Mouse (Mus musculus): ENCODE measurements around the gene Sfrp5.

The Sfrp5 gene

DNA sequence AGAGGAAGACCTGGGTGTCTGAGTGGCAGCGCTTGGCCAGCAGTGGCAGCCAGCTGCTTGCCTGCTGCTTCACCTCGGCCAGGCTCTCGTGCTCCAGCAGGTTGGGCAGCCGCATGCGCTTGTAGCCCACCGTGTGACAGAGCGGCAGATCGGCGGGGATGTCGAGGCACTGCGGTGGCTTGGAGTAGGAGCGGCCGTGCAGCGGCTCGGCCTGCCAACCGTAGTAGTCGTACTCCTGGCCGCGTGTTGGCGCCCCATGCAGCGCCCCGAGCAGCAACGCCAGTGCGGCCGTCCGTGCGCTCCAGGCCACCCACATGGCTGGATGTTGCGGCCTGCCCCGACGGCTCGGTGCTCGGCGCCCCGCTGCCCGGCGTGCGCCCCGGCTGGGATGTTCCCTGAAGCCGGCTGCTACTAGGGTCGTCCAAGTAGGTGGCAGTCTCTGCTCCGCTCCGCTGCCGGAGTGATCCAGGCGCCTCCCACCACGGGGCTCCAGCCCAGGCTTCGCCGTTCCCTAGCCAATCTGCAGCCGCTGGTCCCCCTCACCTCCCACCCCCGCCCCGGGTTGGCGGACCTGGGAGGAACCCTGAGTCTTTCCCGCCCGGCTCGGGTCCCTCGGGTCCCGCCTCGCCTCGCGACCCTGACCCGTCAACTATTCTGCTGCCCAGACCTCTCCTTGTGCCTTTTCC is at the start of gene Sfrp5:
Gene Sfrp5, minus strand, starts transcription at position 557 of the 686 bp plus-strand sequence.
- DNase-seq: no peak

- DNase-seq: no peak
Measured at GRCm38 (mm10) chr19:42249976-42250914, 48.2 kb upstream of the Sfrp5 start.

- no peak for DNase-seq
Measured at GRCm38 (mm10) chr19:42247519-42247918, 45.5 kb upstream of the Sfrp5 start, which contains the start of gene Golga7b. Gene Golga7b (plus strand): TSS chr19:42247574.

- no peak for DNase-seq
Measured at GRCm38 (mm10) chr19:42246626-42247025, 44.6 kb upstream of the Sfrp5 start.

GRCm38 (mm10) chr19:42243401-42243800 is 41.3 kb upstream of the Sfrp5 start:
- no peak for DNase-seq

- DNase-seq: no peak
Measured at GRCm38 (mm10) chr19:42240881-42241280, 38.8 kb upstream of the Sfrp5 start.

GRCm38 (mm10) chr19:42238341-42238715 is 36.3 kb upstream of the Sfrp5 start:
- DNase-seq: no peak

GRCm38 (mm10) chr19:42237602-42238340 is 35.7 kb upstream of the Sfrp5 start:
- DNase-seq: no peak

DNA sequence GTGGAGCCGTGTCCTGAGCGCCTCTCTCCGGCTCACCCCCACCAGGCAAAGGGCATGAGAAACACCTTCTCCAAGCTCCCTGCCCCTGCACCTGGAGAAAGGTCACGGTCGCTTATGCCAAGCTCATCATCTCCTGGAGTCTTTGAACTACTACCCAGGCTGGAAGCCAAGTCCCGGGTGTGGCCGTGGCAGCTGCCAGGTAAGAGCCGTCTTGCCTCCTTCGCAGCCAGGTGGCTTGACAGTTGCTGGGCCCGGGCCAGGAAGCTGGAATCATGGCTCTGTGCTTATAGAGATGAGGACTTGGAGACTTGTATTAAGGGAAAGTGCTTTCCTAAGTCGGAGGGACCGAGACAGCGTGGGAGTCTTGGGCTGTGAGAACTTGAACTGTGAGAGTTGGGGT is 28.9 kb upstream of the Sfrp5 start:
- DNase-seq: no peak

DNA sequence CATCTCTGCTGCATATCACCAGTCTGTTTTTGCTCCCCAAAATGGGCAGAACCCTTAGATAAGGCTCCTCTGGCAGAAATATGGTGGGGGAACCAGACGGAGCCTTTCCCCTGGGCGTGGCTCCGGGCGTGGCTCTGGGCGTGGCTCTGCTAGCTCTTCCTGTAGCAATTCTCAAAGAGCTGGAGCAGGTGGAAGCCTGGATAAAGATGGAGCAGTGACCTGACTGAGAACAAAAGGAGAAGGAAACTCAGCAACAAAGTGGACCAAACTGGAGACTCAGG is 28.2 kb upstream of the Sfrp5 start:
- DNase-seq: no peak

DNA sequence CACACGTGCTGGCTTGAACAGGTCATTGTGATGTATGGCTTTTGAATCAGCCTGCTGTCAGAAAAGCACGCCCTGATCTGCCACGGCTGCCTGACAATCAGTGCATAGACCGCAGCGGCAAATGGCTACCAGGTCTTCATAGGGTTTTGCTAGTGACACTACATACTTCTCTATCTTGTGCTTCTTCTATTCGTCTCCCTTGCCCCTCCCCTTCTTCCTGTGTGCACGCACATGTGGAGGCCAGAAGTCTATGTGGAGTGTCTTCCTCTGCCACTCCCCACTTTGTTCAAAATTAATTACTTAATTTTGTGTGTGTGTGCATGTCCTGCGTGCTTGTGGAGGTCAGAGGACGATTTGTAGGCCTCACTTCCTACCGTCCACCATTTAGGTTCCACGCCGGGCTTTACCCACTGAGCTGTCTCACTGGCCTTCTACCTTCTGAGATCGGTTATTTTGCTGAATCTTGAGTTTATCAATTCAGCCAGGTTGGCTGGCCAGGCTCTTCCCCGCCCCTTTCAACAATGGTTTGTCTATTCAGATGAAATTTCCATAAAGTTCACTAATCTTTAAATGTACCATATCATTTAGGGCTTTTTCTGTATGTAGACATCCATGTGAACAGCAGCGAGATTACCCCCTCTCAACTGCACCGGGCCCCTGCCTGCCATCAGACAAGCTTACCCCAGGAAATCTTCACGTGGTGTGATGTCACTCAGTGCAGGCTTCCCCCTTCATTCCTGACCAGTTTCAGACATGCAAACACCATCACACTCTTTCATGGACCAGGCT is 27.6 kb upstream of the Sfrp5 start:
- DNase-seq: no peak

- no peak for DNase-seq
Measured at GRCm38 (mm10) chr19:42226451-42226850, 24.4 kb upstream of the Sfrp5 start.

DNA sequence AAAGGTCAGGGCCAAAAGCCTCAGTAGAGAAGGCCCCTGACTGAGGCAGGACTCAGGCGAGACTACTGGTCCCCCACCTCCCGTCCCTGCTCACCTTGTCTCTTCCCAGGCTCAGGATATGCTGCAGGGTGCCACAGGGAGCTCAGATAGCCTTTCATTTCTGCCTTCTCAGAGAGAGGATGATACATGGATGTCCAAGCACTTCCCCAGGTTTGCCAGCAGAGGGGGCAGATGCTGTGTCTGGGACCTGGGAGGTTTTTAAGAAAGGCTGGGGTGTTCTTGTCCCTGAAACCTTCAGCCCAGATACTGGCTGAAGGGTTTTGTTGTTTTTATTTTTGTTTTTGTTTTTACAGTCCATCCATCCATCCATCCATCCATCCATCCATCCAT is 15.3 kb upstream of the Sfrp5 start:
- peak; percentile 19 for DNase-seq

DNA sequence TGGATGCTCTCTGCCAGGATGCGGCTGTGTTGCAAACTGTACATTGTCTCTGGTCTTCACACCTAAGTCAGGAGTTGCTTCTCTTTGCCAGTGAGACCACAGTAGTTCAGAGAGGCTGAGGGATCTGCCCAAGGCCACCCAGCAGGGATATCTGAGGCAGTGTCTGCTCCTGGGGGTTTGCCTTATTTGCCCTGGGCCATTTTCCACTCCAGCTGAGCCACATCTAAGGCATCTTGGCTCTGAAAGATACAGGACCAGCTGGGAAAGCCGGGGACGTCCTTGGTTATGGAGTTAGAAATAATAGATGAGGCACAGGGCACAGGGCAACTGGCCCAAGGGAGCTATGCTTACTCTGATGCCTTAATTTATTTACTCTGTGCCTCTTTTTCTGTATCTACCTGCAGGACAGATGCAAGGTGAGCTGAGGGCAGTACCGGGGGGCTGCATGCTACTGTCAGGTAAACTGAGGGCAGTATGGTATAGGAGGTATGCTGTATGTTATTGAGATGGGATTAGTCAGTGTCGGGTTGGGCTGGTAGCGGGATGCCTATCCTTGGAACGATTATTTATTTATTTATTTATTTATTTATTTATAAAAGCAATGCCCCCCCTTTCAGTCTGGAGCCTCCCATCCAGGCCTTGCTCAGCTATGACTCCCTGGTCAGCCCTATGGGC is 14.8 kb upstream of the Sfrp5 start:
- peak; percentile 16 for DNase-seq

DNA sequence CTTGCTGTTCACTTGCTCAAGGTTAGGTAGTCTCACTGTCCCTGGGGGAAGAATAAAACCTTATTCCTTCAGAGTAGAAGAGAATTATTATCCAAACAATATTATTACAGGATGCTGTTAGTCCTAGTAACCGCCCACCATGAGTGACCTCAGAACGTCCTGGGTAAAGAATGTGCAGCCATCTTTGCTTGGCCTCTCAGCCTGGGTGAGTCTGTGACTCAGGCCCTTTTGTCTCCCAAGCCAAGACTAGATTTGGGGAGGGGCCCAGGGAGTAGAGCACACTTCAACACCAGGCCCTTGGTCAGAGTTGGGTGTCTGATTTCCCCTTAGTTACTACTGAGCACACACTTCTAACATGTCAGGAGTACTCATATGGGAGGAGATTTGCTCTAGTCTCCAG is 12.5 kb upstream of the Sfrp5 start:
- DNase-seq: no peak

GRCm38 (mm10) chr19:42211936-42212335 is 9.9 kb upstream of the Sfrp5 start:
- no peak for DNase-seq

GRCm38 (mm10) chr19:42209976-42210375 is 7.9 kb upstream of the Sfrp5 start:
- no peak for DNase-seq

DNA sequence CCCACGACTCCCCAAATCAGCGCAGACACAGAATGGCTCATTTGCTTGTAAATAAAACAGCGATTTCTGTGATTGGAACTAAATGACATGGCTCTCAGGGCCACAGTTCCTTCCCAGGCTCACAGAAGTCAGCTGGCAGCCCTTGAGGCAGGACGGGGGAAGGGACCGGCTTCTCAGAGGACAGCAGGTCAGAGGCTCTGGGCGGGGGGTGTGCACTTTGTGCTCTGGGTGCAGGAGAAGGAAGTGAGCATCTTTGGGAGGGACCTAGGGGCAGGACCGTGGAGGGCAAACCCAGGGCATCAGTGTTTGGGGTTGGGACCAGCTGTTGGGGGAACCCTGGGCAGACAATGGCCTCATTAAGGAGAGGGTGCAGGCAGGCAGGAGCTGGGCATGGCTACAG is 7.4 kb upstream of the Sfrp5 start:
- no peak for DNase-seq

DNA sequence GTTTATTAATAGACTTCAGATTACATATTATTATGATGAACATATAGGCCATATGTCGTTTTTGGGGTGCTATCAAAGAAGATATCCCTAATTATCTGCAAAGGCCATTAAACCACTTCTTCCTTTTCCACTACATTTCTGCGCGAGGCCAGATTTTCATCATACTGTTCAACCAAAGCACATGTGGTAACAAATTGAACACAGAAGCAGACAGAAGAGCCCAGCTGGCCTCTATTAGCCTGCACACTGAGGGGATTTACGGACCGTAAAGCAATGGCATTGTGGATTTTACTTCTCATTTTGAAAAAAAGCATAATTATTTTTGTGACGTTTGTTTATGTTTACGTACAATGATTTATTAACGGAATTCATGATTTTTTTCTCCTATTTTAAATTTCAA is 3.1 kb upstream of the Sfrp5 start:
- DNase-seq: no peak

GRCm38 (mm10) chr19:42204306-42204705 is 2.3 kb upstream of the Sfrp5 start:
- DNase-seq: no peak

GRCm38 (mm10) chr19:42202467-42202866 is 415 bp upstream of the Sfrp5 start:
- no peak for DNase-seq

DNA sequence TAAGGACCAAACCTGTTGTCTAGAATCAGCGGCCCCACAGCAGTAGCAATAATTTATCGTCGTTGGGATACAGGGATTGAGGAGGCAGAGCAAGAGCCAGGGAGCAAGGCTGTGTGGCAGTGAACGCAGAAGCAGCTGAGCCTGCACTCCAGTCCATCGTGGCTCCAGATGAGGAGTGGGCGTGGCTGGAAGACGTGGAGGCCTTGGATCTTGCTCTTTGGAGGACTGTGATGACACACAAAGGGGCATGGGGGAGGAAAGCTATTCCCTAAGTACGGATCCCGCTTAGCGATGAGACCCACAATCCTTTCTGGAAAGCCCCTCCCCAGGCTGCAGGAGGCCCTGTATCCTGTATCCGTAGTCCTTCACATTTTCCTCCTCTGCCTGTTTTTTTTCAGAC is 4.0 kb downstream of the Sfrp5 start:
- peak; percentile 35 for DNase-seq

Measured in lung, postnatal 10 days (tissue).